Mouse (Mus musculus) telencephalon, adult 2 months (tissue): ENCODE results near the gene Iqschfp.
A peak's percentile ranks its signal among the peaks of the same experiment; 100 is the strongest.

Source experiments
- DNase-seq: peaks from one replicate; pipeline ENCODE4 v3.0.0-alpha.2; 2011; ENCODE audit warnings: low read depth, low spot score

Iqschfp gene

DNA sequence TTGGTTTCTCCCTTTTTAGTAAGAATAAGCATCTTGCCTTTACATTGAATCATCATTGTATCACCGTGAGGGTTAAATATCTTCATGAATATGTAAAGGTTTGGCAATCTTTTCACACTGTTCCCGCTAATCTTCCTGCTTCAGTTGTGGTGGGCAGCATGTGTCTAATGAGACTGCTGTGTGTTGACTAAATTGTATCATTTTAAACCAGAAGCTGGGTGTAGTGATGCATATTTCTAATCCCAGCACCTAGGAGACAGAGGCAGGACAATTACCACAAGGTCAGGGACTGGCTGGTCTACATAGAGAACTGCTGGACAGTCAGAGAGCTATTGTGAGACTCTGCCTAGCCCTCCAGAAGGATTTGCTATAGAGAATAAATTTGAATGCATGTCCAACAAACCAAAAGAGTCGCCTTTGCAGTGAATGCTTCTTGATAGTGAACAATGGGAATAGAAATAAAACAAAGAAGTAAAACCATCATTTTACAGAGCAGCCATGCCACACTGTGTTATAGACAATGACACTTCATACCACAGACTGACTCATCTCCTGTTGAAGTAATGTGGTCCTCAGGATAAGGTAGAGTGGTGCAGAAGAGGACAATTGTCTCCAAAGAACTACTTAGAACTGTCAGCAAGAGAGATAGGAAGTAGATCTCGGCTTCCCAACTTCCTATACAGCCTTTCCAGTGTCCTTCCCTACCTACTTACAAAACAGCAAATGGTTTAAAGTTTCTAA, 310.3 kb downstream of the Iqschfp start:
- no peak for DNase-seq

DNA sequence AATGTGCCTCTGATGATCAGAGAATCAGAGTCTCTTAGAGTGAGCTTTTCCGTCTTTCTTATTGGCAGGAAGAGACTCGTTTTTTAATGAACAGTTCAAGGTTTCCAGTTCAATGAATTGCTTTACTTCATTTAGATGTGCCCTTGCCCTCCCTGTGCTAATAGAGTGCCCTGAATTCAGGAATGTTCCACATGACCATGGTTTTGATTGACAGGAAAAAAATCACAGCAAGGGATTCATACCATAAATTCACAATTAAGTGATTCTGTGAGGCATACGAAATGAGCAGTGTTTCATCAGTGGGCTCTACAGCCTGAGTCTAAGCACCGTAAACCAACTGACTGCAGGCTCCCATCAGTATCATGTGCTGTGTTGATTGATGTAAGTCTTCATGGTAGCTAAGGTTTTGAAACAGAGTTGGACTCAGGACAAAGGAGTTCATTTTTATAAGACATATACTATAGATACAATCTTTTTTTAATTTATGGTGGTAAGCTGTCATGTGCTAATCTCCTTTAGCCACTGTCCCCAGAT, 312.0 kb downstream of the Iqschfp start:
- DNase-seq = no peak

DNA sequence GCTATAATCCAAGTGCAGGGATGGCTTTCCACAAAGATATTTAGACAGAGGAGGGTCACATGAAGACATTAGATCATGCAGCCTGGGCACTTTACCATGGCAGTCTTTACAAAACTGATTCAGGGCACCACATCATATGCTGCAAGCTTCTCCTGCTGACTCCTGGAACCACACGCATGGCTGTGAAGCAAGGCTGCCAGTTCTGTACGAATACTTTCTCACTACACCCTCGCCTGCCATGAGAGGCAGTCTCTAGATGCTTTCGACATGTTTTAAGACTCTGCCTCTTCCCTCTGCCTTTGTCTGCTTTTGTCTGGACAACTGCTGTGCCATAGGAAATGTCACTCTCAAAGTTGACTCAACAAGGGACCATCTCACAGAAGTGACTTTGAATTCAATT, 318.4 kb downstream of the Iqschfp start:
- DNase-seq = peak; percentile 10

DNA sequence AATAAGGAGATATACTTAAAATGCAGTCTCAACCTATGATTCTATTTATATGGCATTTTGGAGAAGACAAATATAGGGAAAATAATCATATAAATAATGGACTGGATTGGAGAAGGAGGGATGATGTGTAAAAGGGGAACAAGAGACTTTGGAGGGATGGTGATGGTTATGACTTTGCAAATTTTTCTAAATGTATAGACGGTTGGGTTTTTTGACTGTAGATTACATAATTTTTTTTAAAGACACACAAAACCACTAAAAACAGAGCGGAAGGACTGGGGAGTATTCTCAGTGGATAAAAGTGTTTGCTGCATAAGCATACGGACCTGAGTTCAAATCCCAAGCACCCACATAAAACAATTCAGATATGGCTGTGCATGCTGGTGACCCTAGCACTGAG, 329.4 kb downstream of the Iqschfp start:
- no peak for DNase-seq

DNA sequence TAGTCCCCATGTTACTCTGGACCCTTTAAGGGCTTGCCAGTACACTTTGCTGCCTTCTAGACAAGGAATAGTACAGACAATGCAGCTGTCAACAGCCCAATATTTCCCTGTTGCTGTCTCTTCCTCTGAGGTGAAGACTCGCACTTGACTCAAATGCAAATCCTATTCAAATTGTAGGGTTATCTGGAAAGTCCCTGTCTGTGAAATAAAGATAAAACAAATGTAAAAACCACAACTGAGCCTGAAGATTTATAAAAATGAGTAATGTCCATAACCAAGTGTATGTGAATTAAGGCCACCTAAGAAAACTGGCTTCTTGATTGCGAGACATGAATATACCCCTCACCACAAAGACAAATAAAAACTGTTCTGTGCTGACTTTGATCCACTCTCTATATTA, 347.9 kb downstream of the Iqschfp start:
- DNase-seq = no peak

DNA sequence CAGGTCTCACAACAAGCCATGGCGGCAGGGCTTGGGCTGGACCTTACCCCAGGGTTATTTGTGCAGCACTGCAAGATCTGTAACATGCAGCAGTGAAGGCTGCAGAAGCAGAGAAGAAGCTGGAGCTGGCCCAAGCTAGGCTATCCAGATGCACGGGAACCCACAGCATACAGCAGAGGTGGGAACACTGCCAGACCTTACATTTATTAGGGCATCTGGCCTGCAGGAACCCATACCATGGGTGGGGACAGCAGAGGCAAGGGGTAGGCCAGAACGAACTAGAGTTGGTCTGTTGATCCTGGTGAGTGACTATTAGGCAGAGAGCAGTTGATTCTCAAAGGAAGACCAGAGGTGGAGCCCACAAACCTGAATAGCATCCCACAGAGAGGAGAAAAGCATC, 351.2 kb downstream of the Iqschfp start:
- no peak for DNase-seq

DNA sequence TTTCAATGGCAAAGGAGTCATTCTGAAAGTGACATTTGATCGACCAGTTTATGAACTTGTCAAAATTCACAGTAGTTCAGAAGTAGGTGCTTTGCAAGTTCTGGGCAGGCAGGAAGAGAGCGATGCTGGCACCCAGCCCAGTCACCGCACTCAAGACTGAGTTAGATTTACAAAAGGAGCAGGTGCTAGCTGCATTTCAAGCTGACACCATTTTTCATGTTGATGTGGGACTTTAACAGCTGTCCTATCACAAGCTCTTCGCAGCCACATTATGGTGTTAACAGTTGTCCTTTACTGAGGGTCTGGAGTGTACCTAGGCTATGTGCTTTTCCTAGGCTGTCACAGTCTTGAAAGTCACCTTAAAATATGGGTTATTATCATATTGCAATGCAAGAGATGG, 354.1 kb downstream of the Iqschfp start:
- no peak for DNase-seq

DNA sequence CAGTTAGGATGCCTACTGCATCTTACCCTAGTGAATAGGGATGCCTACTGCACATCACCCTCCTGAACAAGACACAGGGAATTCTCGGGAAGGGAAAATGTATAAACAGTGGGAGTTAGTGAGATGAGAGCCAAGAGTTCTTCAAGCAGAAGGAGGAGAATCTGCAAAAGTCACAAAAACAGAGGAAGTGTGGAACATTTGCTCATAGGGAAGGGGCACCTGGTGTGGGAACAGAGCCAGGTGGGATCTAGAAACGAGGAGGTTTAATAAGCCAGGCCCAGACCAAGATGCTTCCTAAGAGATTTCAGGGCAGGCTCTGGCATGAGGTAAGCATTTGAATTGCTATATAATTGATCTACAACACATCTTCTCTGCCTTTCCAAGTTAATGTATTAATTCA, 358.6 kb downstream of the Iqschfp start:
- no peak for DNase-seq

DNA sequence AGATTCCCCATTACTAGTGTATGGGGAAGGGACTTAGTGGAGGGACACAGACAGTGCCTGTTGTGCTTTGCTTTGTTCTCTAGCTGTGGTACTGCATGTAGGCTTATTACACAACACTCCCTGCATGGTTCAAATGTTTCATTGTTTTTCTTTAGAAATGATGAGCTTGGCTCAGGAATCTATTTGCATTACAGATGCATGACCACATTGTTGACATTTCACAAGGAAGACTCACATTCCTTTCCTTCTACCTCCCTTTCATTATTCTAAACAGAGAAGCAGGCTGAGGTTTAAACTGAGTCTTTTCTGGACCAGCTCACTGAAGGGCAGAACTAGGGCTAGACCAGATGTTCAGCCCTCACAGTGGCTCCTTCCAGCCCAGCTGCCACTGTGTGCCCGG, 360.3 kb downstream of the Iqschfp start:
- DNase-seq = no peak

DNA sequence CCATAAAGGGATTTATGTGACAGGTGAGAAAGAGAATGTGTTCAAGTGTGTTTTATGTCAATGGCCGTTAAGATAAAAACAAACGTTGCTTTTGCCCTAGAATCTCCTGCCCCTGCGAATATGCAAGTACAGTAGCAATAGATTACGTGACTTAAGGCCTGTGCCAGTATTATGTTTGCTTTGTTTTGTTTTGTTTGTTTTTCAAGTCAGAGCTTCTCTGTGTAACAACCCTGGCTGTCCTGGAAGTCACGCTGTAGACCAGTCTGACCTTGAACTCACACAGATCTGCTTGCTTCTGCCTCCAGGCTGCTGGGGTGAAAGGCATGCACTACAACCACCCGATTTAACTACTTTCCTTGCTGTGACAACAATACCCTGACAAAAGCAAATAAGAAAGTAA, 370.3 kb downstream of the Iqschfp start:
- DNase-seq = no peak

DNA sequence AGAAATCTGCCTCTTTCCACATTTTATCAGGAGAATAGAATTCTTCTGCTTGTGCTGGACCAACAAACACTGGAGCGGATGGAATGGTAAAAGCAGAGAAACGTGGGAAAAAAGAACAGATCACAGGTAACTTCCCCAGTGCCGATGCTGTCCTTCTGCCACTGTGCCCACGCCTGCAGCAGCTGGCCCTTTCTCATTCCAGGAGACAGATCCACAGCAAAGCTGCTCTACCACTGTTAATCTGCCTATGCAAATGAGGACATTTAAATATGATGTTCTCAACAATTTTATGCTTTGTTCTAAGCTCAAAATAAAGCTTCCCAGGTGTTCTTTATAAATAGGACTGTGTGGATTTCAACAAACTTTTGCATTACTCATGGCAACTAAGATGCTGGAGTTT, 375.9 kb downstream of the Iqschfp start:
- DNase-seq = no peak

DNA sequence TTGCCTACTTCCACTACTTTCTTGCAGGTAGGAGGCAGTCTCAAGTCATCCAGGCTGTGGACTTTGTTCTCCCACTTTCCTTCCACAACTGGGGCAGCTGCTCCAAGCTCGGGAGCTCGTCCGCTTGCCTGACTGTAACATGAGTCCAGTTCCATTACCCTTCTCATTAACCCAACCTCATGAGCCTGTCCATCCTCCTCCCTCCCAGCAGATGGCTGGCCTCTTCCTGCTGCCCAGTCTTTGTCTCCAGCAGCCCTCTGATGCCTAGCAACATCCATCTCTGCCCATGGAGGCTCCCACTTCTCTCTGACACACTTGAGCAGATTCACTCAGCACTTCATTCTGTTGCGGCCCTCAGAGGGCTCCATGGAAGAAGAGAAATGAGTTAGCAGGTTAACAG, 377.2 kb downstream of the Iqschfp start:
- DNase-seq = no peak

DNA sequence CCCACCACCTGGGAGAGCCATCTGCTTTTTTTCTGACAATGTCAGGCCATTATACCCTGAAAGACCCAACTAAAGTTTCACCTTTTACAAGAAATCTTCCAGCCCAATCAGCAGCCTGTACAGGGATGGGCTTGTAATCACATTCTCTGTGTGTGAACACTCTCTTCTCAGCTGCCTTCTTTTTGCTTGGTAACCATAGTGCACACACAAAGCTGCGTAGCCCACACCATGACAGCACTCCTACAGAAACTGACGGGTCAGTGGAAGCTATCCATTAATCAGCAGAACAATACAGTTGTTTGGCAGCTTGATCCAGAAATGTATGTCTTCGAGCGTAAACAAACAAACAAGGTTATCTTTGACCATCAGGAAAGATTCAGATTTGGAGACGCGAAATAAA, 378.2 kb downstream of the Iqschfp start:
- no peak for DNase-seq

DNA sequence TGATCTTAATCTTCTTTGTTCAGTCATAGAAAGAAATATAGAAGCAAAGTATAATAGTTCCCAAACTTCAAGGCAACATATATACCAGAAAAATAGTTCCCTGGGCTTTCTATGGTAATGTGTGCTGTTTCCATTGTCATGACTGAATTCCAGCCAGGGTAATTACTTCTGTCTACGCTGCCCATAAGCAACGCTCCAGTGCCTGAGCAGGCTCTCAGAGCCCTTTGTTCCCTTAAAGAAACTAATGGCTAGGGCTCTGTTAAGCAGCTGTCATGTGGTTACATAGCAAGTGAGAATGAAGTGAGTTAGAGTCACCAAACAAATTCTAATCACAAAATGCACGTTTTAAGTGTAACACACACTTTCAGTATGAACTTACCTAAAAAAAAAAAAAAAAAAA, 379.4 kb downstream of the Iqschfp start:
- no peak for DNase-seq

DNA sequence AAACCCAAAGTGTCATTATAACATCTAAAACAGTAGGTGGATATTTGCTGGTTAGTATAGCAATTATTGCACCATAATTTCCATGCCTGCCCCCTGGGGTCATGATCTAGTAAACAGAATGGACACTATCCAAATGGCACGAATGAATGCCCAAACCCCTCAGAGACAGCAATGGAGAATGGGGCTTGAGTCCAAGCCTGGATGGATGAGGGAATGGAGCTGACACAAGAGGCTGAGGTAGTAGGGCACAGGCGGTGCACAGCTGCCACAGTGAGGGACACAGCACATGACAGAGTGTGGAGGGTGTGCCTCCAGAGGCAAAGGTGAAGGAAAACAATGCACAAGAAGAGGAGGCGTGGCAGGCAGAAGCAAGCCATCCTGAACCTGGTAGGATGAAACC, 379.8 kb downstream of the Iqschfp start:
- DNase-seq = no peak

DNA sequence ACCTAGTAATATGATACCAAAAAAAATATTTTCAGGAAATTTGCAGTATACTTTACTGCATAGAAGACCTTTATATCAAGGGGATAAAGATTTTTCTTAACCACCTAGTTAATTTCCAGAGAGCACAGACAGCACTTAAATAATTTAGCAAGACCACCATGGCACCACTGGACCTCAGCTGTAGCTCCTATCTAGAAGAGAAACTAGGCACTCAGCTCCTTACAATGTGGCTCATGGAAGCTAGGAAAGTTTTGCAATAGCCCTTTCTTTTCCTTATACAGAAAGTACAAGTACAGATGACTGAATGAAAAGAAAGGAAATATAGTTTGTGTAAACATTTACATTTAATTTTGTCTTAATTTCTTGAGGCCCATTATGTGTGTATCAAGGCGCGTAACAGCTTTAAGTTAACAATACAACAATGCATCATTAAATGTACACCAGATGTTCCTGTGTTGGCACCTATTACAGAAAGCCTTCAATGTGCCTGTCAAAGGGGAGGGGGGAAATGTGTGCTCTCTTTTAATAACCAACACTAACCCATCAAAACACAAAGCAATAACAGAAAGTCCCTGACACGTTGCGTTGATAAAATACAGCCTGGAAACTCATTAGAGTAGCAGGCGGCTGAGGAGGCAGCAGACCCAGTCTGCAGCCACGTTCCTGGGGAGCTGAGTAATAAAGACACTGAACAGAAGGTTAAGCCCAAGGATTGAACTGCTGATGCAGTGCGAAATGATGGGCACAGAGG, 391.0 kb downstream of the Iqschfp start:
- DNase-seq = no peak

DNA sequence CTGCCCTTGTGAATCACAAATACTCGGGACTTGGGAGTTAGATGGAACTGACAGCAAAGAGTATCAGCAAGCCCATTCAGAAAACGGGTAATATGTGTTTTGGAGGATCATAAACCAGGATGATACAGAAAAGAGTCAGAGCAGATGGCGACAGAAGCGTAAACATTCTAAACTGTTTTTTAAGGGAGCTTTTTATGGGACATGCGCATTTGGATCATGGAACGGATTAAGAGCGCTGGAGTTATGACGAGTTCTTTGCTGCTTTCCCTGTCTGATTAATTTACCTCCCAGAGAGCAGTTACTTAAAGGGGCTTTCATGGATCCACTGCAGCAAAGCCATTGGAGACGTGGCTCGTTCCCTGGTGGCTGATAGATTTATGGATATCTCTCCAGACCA, 391.6 kb downstream of the Iqschfp start:
- peak; percentile 32 for DNase-seq

DNA sequence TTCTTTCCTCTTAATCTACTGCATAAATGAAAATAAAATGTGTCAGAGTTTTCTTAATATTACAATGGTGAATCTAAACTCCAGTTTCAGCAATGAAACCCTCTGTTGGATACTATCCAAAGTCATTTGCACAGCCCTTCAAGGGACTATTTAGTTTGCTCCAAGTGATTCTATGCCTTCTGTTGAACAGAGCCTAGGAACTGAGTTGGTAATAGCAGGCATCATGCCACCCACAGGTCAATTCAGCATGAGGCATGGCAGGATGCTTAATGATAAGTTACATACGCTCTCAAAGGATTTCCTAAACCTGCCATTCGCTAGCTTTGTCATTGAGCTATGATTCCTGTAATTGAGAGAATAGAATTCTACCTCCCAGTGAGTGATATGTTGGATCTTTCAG, 392.5 kb downstream of the Iqschfp start:
- DNase-seq = no peak

DNA sequence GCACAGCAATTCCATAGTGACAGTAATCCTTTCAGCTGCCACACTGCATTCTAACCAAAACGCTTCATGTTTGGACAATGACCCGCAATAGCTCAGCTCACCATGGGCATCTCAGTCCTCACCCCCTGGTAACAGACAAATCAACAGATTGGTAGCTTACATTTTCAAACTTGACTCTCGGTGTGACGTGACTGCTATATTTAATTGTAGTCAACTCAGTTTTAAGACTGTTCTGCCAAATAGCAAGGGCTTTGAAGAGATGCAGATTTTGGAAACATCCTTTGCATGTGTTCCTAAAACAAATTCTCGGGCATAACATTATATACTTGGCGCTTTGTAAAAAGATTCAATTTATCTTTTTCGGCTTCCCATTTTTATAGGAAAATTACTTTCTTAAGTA, 404.7 kb downstream of the Iqschfp start:
- peak; percentile 16 for DNase-seq

DNA sequence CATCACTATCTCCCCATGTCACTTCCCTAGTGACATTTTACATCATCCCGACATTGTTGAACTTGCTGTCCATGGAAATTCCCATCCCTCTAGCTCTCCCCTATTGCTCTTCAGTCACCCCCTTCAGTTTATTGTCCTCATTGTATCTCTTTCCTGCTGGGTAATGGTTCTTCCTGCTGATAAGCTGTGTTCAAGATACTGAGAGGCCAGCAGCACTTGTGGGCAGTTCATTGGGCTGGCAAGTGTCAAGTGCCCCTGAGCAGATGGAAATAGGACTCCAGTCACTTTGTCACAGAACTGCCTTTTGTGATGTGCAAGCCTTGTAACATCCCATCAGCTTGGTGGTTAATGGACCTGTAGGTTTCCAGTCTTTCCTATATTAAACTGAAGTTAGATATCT, 413.6 kb downstream of the Iqschfp start:
- no peak for DNase-seq

DNA sequence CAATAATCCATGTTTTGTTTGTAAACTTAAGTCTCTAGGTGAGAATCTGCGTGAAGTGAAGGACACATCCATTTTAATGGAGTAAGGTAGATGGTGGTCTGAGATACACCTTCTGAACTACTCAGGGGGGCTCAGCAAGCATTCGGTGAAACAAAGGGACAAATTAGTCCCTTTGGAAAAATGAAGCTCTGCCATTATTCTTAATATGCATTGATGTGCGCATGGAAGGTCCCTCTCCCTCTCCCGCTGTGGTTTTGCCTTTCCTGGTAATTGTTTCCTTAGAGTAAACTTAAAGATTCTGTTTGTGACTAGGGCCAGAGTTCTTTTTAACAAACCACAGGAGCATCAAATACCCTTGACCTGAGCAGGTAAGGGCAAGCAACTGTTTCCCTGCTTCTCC, 414.7 kb downstream of the Iqschfp start:
- no peak for DNase-seq

DNA sequence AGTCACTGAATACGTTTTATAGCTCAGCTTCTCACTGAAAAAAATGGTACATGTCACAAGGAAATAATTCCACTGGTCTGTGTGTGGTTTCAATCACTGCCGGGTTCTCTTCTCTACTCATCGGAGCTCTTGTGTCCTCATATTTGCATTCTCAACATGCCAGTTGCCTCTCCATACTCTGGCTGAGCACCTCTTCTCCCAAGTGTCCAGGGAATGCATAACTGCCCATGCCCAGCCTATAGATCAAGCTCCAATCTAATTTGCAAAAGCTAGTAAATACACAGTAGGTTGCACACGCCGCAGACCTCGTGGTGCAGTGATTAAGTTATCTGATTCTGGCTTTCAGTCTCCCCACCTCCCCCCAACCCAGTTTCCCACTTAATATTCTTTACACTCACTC, 433.5 kb downstream of the Iqschfp start:
- DNase-seq = no peak

DNA sequence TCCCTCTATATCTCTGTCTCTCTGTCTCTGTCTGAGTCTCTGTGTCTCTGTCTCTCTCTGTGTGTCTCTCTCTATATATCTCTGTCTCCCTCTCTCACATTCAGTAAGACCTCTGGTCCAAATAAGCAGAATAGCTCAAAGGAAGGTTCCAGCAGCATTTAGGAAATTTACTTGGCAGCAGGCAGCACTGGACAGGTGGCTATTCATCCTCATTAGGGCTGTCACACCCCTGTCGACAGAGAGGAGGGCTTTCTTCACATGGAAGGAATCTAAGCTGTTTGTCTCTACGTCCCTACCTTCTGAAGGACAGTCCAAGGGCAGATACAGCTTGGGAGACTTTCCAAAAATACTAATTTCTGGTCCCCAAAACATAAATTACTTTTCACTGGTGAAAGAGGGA, 440.5 kb downstream of the Iqschfp start:
- no peak for DNase-seq
